Mouse (Mus musculus) heart, adult 2 months (tissue): ENCODE results near the gene Armc10. TPM values are rescaled to one million over a fixed set of nuclear protein-coding genes. Genes with fewer than 3 reads are reported as not detected.
"Not testable (repeated sequence)": the region's sequence is repeated elsewhere in the genome, so short reads cannot be mapped to it uniquely, and the experiment has no call there.

ENCODE experiments used
- DNase-seq, 2 experiments: peaks; one replicate each; pipeline ENCODE4 v3.0.0; 2021
- H3K27ac ChIP-seq: fragments of 200-600 bp; 2 replicates; pipeline ENCODE4 v1.8.1; 2022
- H3K27me3 ChIP-seq: fragments of 200-500 bp; 2 replicates; pipeline ENCODE4 v1.6.1; 2012; ENCODE audit warnings: mild to moderate bottlenecking, low read length, inconsistent platforms, mixed read lengths; ENCODE audit not compliant: control insufficient read depth, insufficient read depth
- H3K36me3 ChIP-seq: fragments of 200-500 bp; 2 replicates; pipeline ENCODE4 v1.6.1; 2012; ENCODE audit warnings: low read length, inconsistent platforms; ENCODE audit not compliant: control insufficient read depth, insufficient read depth
- H3K4me1 ChIP-seq: fragments of 200-500 bp; 2 replicates; pipeline ENCODE4 v1.6.1; 2011; ENCODE audit warnings: low read length; ENCODE audit not compliant: control insufficient read depth, insufficient read depth
- H3K4me3 ChIP-seq: fragments of 200-600 bp; 2 replicates; pipeline ENCODE4 v1.8.1; 2022
- H3K79me2 ChIP-seq: fragments of 200-500 bp; replicated peaks from 2 replicates; pipeline ENCODE4 v1.6.1; 2012; ENCODE audit warnings: mild to moderate bottlenecking, inconsistent platforms, low read length, moderate library complexity, mixed read lengths; ENCODE audit not compliant: control insufficient read depth, insufficient read depth
- H3K9ac ChIP-seq: fragments of 200-500 bp; 2 replicates; pipeline ENCODE4 v1.6.1; 2012; ENCODE audit warnings: low read depth, mild to moderate bottlenecking, control low read depth, inconsistent platforms, low read length, mixed read lengths
- CTCF ChIP-seq: fragments of 200-600 bp; IDR thresholded peaks from 2 replicates; pipeline ENCODE4 v1.8.1; 2022; ENCODE audit warnings: antibody characterized with exemption, mild to moderate bottlenecking, moderate library complexity
- EP300 ChIP-seq: fragments of 200-500 bp; IDR thresholded peaks from 2 replicates; pipeline ENCODE4 v1.6.1; 2011; ENCODE audit warnings: low read depth, low read length, control low read depth; ENCODE audit not compliant: insufficient read depth
- POLR2A ChIP-seq: fragments of 200-500 bp; IDR thresholded peaks from 2 replicates; pipeline ENCODE4 v1.6.1; 2011; ENCODE audit warnings: mild to moderate bottlenecking, low read depth, low read length, control low read depth; ENCODE audit not compliant: insufficient read depth
- WGBS: fragments of 180-500 bp; shearing (Covaris S2); methylation state at CpG from one replicate; pipeline ENCODE4 v1.1.7; 2018; 5-methylcytosine and 5-hydroxymethylcytosine counted together
- intact Hi-C: fragments of 180-260 bp; cut with DNase I; formaldehyde crosslinking; loops from one replicate; pipeline ENCODE4 v1.15.1; 2025
- polyA plus RNA-seq: library from polyadenylated mRNA; depleted of rRNA; stranded (reverse); fragments of >200 nt; gene quantifications from 2 replicates; pipeline ENCODE4 v1.2.3, GENCODE M21; 2012; rRNA removed
- total RNA-seq, 2 experiments: library from RNA; stranded (reverse); gene quantifications; 2 replicates each; pipeline ENCODE4 v1.2.3; 2021

Armc10 gene
- total and polyA plus RNA-seq, 3 experiments = 8.0 to 10.8 (median 9.4) TPM

DNA sequence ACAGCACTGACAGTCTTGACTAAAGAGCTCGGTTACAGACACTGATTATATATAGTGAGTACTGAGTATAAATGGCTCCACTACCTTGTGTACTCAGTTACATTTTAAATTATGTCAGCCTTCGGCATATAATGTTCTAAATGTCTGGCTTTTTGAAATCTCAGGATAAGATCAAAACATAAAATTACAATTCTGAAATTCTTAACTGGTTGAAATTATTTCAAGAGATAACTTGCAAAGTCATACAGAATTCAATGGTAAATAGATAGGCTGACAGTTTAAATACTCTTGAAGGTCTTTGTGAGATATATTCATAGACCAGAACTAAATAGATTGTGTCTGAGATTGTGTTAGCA lies 56.4 kb downstream of the Armc10 start:
- DNase-seq = no peak
- no peaks in the 10 kb centered on the region for H3K79me2 ChIP-seq
- 53% methylated on average over 2 of the region's 2 CpGs for WGBS
- peaks cover 3% of the 10 kb centered on the region for H3K36me3 ChIP-seq
- H3K4me3 ChIP-seq = peak overlapping the region; percentile 64
- no peaks in the 10 kb centered on the region for H3K27me3 ChIP-seq
- H3K27ac ChIP-seq = peak overlapping the region; percentile 98
- H3K9ac ChIP-seq = peak overlapping the region; percentile 80
- no peak for TF ChIP-seq POLR2A
- TF ChIP-seq EP300 = no peak
- no peaks in the 10 kb centered on the region; the same call in 1 of the 2 replicates for H3K4me1 ChIP-seq
- intact Hi-C loops = loop anchor here (5.0 kb wide), 1 partner anchor 55 kb away; the partner anchor contains the start of genes Armc10 and Fbxl13

DNA sequence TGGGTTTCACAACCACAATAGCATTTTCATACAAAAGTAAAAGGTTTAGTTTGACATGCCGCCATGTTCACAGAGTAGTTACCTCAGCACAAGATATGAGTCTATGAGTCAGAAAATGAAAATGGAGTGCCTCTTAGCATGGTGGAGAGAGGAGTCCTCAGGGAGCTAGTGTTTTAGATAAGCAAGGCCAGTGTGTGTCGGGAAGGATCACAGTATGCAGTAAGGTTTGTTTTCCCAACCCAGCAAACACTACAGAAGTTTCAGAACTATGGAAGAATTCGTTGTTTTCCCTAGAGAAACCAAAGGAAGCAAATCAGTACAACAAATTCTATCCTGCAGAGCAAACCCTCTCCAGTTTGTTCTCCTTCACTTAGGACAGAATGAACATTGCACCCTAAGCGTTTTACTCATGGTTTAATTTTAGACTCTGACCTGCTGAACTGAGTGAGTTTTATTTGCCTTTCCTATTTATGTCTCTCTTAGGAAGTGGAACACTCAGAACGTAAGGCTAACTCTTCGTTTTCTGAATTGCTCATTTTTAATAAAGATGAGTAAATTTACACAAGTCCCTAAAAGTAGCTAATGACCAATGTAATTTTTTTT lies 57.4 kb downstream of the Armc10 start:
- intact Hi-C loops = loop anchor here (5.0 kb wide), 1 partner anchor 56 kb away; the partner anchor contains the start of genes Armc10 and Fbxl13
- no peak for DNase-seq
- WGBS = 26% methylated on average over 6 of the region's 6 CpGs
- Histone ChIP-seq H3K79me2 (no peaks in the 10 kb centered on the region), H3K9ac (no peak overlapping the region), H3K4me1 (no peaks in the 10 kb centered on the region; the same call in 1 of the 2 replicates), H3K27ac (peak overlapping the region; percentile 98), H3K27me3 (no peaks in the 10 kb centered on the region), H3K4me3 (no peak overlapping the region), H3K36me3 (peaks cover 3% of the 10 kb centered on the region)
- TF ChIP-seq EP300 = no peak
- no peak for TF ChIP-seq POLR2A
- TF ChIP-seq CTCF = no peak

DNA sequence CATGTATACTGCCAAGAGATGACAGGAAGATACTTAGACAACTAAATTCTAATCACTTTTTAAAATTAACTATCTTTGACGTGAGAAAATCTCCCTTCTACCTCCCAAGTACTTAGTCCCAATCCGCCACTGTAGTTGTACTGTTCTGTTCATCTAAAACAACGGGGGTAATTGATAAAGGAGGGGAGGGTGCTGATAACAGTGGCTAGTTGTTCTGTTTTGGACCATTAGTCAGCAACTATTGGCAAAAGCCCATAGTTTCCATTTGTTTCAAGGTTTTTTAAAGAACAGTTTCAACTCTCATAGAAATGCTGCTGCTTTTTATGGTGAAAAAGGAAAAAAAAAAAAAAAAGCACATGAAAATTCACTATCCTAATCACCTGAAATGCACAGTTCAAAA lies 58.1 kb downstream of the Armc10 start:
- Histone ChIP-seq H3K27ac (peak overlapping the region; percentile 98), H3K79me2 (no peaks in the 10 kb centered on the region), H3K9ac (no peak overlapping the region), H3K27me3 (no peaks in the 10 kb centered on the region), H3K36me3 (peaks cover 3% of the 10 kb centered on the region), H3K4me1 (no peaks in the 10 kb centered on the region; the same call in 1 of the 2 replicates), H3K4me3 (no peak overlapping the region)
- intact Hi-C loops = loop anchor here (5.0 kb wide), 1 partner anchor 56 kb away; the partner anchor contains the start of genes Armc10 and Fbxl13
- no peak for DNase-seq
- TF ChIP-seq EP300 = no peak
- no peak for TF ChIP-seq POLR2A
- 41% methylated on average over 3 of the region's 3 CpGs for WGBS

DNA sequence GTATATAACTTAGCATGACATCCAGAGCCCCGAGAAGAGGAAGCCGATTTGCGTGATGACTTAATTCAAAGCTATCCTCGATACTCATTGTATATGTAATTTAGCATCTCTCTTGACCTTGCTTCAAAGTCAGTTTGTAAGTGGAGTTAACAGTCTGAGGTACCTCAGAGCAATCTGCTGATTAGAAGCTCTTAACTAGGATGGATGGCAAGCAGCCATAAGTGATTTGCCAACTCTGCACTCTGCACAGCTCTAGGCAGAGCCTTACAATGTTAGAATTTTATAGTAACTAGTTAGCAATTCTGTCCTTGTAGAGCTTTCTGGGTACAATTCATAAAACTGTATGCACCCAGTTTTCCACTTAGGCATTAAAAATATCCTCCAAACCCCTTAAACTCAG lies 60.9 kb downstream of the Armc10 start:
- 77% methylated on average over 4 of the region's 4 CpGs for WGBS
- no peak for DNase-seq
- H3K9ac ChIP-seq = no peak overlapping the region
- no peak overlapping the region for H3K4me3 ChIP-seq
- no peak for TF ChIP-seq EP300
- no peak for TF ChIP-seq CTCF
- no peak for TF ChIP-seq POLR2A
- no peak overlapping the region for H3K27ac ChIP-seq
- peaks cover 3% of the 10 kb centered on the region for H3K36me3 ChIP-seq
- intact Hi-C loops = no loop called here
- H3K4me1 ChIP-seq = no peaks in the 10 kb centered on the region; the same call in 1 of the 2 replicates
- no peaks in the 10 kb centered on the region for H3K27me3 ChIP-seq
- H3K79me2 ChIP-seq = no peaks in the 10 kb centered on the region

DNA sequence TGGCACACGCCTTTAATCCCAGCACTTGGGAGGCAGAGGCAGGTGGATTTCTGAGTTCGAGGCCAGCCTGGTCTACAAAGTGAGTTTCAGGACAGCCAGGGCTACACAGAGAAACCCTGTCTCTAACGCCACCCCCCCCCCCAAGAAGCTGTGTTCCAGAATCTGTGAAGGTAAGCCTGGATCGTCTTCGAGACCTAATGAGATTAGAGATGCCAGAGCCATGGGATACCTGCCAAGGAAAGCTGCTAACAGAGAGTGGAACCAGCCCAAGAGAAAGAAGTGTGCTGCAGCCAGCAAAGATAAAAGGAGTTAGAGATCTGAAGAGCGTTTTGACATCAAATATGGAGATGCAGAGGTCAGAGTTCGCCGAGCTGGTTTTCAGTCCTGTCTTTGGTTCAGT lies 62.4 kb downstream of the Armc10 start:
- H3K79me2 ChIP-seq, intact Hi-C loops, H3K4me1 ChIP-seq, H3K27me3 ChIP-seq, H3K36me3 ChIP-seq, H3K9ac ChIP-seq, H3K27ac ChIP-seq, DNase-seq, H3K4me3 ChIP-seq: not testable (repeated sequence)
- WGBS = 67% methylated on average over 8 of the region's 8 CpGs

Other genes starting within 250 kb of the Armc10 start
- gene Ccdc146, start 221.1 kb upstream of the Armc10 start, total RNA-seq = 1 to 10 TPM; 2.8 to 3.1 TPM
- gene Ccdc146, start 221.1 kb upstream of the Armc10 start, polyA plus RNA-seq = 1.5 and 2.9 TPM in 2 replicates
- 10 to 100 TPM; 18.4 to 19.9 TPM for gene Fam185a, start 220.9 kb upstream of the Armc10 start, total RNA-seq
- 4.5 and 6.2 TPM in 2 replicates for gene Fam185a, start 220.9 kb upstream of the Armc10 start, polyA plus RNA-seq
- gene Lrrc17, start 102.3 kb upstream of the Armc10 start, total RNA-seq = 1 to 10 TPM; 2.0 to 3.1 TPM
- gene Lrrc17, start 102.3 kb upstream of the Armc10 start, polyA plus RNA-seq = 2.7 and 4.7 TPM in 2 replicates
- not detected for gene Fbxl13, start 179 bp upstream of the Armc10 start, total RNA-seq
- gene Fbxl13, start 179 bp upstream of the Armc10 start, polyA plus RNA-seq = 0.35 and 0.47 TPM in 2 replicates
- gene Napepld, start 55.6 kb downstream of the Armc10 start, total RNA-seq = 1 to 10 TPM; 5.4 to 5.9 TPM
- gene Napepld, start 55.6 kb downstream of the Armc10 start, polyA plus RNA-seq = 2.4 and 3.7 TPM in 2 replicates
- gene Pmpcb, start 91.3 kb downstream of the Armc10 start, total RNA-seq = 100 to 1,000 TPM; 250 to 288 TPM
- 99.0 and 192 TPM in 2 replicates for gene Pmpcb, start 91.3 kb downstream of the Armc10 start, polyA plus RNA-seq
- gene Dnajc2, start 139.4 kb downstream of the Armc10 start, total RNA-seq = 10 to 100 TPM; 20.9 to 21.5 TPM
- 4.1 and 4.9 TPM in 2 replicates for gene Dnajc2, start 139.4 kb downstream of the Armc10 start, polyA plus RNA-seq
- gene Psmc2, start 139.5 kb downstream of the Armc10 start, total RNA-seq = 10 to 100 TPM; 87.3 to 97.5 TPM
- 33.7 and 57.6 TPM in 2 replicates for gene Psmc2, start 139.5 kb downstream of the Armc10 start, polyA plus RNA-seq
- gene Slc26a5, start 219.8 kb downstream of the Armc10 start, total RNA-seq = not detected
- gene Slc26a5, start 219.8 kb downstream of the Armc10 start, polyA plus RNA-seq = not detected in 2 replicates